Mouse (Mus musculus) heart, postnatal 25 days (tissue): ENCODE data around the gene Mtf2. TPM values are rescaled to one million over a fixed set of nuclear protein-coding genes. Genes with fewer than 3 reads are reported as not detected.
"Not testable (repeated sequence)": the region's sequence is repeated elsewhere in the genome, so short reads cannot be mapped to it uniquely, and the experiment has no call there.

Experiments
- DNase-seq: peaks from one replicate; pipeline ENCODE4 v3.0.0; 2022; ENCODE audit warnings: low spot score
- intact Hi-C: fragments of 180-260 bp; cut with DNase I; formaldehyde crosslinking; loops from one replicate; pipeline ENCODE4 v1.15.1; 2025
- total RNA-seq, 2 experiments: library from RNA; stranded (reverse); gene quantifications; 2 replicates each; pipeline ENCODE4 v1.2.3; 2021

The Mtf2 gene
- total RNA-seq, 2 experiments from 2014 or later = 11.8 to 14.0 TPM

DNA sequence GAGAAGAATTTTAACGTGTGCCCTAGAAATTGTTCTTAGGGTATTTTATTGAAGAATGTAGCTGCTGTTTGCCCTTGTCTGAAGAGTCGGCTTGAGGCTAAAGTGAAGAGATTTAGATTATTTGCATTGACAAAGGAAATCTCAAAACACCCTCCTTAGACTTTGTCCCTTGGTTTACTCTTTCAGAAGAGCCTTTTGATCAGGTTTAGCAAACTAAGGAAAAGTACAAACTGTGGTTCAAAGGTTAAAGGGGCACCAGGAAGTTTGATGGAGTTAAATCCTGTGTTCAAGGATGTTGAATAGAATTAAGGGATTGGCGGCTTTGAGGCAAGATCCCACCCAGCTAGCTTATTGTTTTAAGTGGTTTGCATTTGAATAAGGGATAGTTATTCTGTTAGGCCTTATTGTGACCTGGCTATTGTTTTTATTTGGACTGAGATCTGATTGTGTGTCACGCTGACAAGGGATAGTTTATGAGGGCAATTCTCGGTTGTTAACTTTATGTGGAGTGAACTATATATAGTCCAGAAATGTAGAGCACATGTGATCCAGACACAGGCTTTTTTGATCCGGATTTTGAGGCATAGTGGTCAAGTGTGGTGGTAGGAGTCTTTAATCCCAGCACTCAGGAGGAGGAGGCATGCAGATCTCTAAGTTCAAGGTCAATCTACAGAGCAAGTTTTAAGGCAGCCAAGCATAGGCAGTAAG lies 11.5 kb downstream of the Mtf2 start:
- intact Hi-C loops = no loop called here
- DNase-seq = no peak

DNA sequence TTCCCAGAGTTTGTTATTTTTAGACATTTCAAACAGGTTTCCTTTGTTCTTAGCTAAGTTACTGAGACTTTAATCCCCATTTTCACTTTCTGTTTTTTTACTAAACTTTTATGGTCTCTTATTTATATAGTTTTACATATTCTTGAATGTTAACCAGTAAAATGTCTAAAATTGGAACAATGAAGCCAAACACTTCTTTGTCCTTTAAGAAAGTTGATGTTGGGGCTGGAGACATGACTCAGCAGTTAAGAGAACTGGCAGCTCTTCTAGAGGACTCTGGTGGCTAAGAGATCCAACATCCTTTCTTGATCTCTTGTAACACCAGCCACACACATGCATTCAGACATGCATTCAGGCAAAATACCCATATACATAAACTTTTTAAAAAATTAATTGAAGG lies 14.1 kb downstream of the Mtf2 start:
- no peak for DNase-seq
- intact Hi-C loops = loop anchor here (5.0 kb wide), 1 partner anchor 47 kb away; no protein-coding TSS in a partner anchor

DNA sequence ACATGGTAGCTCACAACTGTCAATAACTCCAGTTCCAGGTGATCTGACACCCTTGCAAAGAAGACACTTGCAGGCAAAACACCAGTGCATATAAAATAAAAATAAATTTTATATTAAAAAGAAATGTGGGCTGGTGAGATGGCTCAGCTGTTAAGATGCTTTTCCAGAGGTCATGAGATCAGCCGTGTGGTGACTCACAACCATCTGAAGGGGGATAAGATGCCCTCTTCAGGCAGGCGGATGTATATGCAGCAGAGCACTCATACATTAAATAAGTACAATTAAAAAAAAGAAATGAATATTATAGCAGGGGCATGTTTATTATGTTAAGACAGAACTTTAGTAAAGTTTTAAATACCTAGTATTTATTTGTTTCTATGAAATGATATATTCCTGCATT lies 16.9 kb downstream of the Mtf2 start:
- intact Hi-C loops = loop anchor here (5.0 kb wide), 1 partner anchor 50 kb away; no protein-coding TSS in a partner anchor
- DNase-seq = no peak

DNA sequence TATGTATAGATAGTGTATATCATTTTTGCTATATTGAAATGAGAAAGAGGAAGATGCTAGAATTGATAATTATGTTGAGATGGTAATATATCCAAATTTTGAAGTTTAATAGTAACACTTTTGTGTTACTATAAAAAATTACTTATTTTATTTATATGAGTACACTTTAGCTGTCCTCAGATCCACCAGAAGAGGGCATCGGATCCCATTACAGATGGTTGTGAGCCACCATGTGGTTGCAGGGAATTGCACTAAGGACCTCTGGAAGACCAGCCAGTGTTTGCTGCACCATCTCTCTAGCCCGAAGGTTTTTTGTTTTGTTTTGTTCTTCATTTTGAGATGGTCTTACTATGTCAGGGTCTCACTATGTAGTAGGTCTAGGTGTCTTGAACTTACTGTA lies 20.0 kb downstream of the Mtf2 start:
- DNase-seq = no peak
- intact Hi-C loops = no loop called here

DNA sequence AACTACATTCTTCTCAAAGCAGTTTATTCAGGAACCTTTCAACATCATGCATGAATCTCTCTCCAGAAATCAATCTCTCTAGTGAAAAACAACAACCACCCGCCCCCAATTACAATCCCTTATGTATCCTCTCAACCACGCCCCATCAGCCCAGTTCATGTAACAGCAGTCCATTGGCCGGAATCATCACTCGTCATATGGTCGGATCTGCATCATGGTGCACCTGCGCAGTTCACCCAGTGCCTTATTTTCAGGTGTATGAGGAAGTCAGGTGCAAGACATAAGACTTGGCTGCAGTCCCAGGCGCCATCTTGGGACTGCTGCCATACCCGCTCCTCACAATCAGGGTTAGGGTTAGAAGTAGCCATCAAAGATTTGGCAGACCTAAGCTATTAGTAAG lies 27.3 kb downstream of the Mtf2 start:
- DNase-seq, intact Hi-C loops: not testable (repeated sequence)

DNA sequence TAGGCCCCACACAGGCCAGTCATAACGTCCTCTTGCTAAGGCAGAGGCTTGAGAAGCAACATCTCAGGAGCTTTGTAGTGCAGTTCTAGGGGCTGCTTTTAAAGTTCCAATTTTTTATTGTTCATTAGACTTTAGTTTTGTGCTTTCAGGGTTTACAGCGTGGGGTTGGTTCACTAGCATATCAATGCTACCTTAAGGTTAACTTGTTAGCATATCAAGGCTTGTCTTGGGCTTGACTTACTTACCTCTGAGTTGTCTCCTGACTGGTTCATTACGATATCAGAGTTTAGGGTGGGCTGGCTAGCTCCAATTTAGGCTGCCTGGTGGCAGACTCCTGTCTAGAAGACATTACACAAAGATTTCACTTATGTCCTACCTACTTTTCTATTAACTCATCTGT lies 32.2 kb downstream of the Mtf2 start:
- DNase-seq = no peak
- intact Hi-C loops = no loop called here

DNA sequence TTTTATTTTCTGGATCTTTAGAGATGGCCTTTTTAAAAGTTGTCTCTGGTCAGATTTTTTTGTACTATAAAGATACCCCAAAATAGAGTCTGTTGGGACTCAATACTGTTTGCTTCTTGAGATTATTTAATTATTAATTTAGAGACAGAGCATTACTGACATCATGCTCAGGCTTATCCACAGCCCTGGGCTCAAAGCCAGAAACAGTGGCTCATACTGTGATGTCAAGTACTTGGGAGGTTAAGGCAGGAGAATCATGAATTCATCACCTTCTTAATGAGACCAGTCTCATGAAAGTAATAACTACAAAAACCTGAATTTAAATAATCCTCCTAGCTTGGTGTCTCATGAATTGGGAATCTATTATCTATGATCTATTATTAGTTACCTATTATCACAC lies 34.7 kb downstream of the Mtf2 start:
- intact Hi-C loops = no loop called here
- no peak for DNase-seq

DNA sequence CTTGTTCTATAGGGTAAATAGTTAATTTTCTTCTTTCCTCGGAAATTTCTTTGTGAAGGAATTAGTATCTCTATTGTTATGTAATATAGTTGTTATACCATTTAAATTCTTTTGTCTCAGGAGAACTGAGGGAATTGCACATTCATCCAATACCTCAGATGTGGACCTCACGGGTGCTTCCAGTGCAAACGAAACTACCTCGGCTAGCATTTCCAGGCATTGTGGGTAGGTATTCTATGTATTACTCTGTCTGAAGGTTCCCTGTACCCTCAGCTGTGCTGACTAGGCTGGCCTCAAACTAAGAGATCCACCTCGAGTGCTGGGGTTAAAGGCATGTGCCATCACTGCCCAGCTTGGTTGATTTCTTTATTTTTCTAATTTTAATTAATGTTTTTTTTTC lies 38.8 kb downstream of the Mtf2 start:
- no peak for DNase-seq
- intact Hi-C loops = no loop called here

DNA sequence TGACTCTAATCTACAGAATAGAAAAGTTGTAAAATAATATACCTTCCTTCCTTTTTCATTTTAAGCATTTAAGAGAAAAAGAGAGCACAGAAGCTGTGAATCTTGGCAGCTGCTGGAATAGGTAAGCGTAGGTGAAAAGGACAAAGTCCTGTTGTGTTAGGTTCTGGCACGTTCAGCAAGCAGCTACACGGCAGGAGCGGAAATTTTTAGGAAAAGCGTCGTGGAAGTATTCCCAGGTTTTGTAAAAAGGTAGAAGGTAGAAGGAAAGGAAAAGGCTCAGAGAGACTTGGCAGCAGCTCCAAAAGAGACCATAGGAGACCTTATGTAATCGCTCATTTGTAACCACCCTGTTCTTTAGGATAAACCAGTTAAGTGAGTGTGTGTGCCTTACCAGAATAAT lies 43.9 kb downstream of the Mtf2 start:
- intact Hi-C loops = no loop called here

DNA sequence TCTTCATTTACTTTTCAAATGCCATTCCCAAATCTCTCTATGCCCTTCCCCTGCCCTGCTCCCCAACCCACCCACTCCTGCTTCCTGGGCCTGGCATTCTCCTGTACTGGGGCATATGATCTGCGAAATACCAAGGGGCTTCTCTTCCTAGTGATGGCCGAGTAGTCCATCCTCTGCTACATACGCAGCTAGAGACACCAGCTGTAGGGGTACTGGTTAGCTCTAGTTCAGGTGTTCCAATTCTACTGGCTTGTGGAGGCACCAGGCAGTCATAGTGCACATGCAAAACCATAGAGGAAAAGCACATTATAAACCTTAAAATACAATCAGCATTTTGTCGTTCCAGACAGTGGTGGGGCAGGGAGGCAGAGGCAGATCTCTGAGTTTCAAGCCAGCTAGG lies 52.2 kb downstream of the Mtf2 start:
- intact Hi-C loops = no loop called here
- no peak for DNase-seq

More for the DNA sequence above, 43.9 kb downstream of the Mtf2 start:
- DNase-seq = no peak

DNA sequence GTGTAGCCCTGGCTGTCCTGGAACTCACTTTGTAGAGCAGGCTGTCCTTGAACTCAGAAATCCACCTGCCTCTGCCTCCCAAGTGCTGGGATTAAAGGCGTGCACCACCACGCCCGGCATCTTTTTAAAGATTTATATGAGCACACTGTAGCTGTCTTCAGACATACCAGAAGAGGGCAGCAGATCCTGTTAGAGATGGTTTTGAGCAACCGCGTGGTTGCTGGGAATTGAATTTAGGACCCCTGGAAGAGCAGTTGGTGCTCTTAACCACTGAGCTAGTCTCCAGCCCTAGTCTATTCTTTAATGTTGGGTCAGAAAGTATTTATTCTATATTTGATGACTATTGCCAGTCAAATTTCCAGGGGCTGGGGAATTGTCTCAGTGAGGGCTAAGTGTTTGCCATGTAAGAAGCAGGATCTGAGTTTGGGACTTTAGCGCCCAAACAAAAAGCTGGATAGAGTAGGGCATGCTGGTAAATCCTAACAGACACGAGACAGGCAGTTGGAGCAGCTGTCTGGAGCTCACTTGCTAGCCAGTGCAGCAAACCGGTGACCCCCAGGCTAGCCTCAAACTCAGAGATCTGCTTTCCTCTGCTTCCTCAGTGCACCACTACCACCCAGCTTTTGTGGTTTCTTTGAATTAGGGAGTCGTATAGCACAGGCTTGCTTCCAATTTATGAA lies 54.9 kb downstream of the Mtf2 start:
- intact Hi-C loops = no loop called here
- DNase-seq = no peak

DNA sequence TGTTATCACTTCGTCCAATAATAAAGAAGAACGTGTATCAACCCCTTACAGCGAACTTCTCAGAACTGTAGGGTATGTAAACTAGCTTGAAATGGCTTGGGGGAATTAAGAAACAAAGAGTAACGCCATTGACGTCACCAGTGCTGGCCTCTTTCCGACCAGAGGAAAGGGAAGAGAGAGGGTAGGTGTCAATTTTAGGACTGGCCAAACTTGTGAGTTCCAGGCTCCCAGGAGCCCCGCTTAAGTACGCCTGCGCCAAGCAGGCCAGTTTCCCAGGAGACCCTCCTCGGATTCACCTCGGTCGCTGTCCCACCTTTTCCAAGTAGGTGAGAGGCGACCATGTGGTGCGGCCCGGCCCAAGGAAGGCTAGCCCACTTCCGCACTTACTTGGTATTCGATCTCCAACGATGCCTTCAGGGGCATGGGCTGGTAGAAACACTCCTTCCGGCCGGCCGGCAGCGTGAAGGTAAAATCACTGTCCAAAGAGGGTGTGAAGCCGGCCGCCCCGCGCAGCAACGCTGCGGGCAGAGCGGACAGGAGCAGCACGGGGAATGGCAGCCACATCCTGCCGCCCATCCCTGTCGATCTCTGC lies 66.5 kb downstream of the Mtf2 start:
- peak; percentile 28 for DNase-seq
- intact Hi-C loops = loop anchor here (2.0 to 10.0 kb wide), 3 partner anchors 67 to 227 kb away; partner anchors contain the start of genes Dr1, Mtf2 and Rpl5

DNA sequence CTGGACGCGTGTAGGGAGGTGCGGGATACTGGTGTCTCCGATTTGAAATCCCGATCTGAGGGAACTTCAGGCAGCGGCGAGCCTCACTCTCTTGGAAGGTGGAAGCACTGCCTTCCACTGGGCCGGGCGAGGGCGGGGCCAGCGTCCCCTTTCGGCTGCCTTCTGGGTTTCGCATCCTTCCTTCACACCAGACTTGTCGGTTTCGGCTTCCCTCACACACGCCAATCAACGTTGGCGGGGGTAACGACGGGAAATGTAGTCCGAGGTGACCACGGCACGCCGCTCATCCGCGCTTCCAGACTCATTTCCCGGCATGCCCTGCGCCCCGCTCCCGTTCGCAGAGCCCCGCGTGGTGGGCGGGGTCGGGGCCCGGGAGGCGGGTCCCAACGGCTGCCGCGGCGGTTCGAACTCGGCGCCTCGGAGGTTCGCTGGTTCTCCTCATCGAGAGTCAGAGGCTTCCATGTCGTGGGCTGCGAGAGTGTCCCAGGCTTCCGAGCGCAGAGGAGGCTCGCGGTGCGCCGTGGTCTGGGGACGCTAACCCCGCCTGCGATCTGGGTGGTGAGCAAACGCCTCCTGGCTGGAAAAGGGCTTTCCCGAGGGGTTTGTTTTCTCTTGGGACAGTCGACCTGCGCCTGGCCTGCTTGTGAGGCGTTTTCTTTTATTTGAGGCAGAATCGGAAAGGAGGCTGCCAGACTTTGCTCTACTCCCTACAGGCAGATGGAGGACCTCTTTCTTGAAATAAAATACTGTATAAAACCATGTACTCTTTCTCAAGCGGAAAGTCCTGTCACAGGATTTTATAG lies 67.2 kb downstream of the Mtf2 start, which contains the start of the genes Tmed5 and Ccdc18:
Gene Tmed5, minus strand, starts transcription at position 180 of the 803 bp plus-strand sequence.
Gene Ccdc18, plus strand, starts transcription at position 435 of the 803 bp plus-strand sequence.
- intact Hi-C loops = loop anchor here (2.0 to 10.0 kb wide), 3 partner anchors 68 to 228 kb away; partner anchors contain the start of genes Dr1, Mtf2 and Rpl5
- peak; percentile 94 for DNase-seq

DNA sequence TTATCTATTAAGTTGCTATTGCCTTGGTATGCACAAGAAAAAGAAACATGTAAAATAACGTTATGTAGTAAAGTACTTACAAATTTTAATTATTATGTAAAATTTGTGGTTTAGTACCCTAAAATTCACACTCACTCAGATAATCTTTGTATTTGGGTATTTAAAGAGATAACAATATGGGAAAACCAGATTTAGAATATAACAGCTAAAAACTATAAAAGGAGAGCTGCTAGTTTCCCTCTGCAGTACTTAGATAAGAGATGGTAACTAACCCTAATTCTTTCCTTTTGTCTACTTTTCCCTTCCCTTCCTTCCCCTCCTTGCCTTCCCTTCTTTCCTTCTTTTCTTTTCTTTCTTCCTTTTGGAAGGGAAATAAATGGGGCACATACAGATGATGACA lies 87.1 kb downstream of the Mtf2 start:
- DNase-seq = no peak
- intact Hi-C loops = no loop called here

Other genes with a start within 250 kb of the Mtf2 start
- not detected for gene Ube2d2b, start 235.6 kb upstream of the Mtf2 start, total RNA-seq
- gene Evi5, start 190.6 kb upstream of the Mtf2 start, total RNA-seq = 10 to 100 TPM; 17.9 to 22.1 TPM
- 10 to 100 TPM; 30.6 to 34.7 TPM for gene Rpl5, start 165.2 kb upstream of the Mtf2 start, total RNA-seq
- gene Fam69a, start 78.6 kb upstream of the Mtf2 start, total RNA-seq = 10 to 100 TPM in 1 of 2 experiments, 1 to 10 TPM in 1; 8.0 to 10.9 TPM
- 10 to 100 TPM; 25.4 to 26.0 TPM for gene Tmed5, start 66.9 kb downstream of the Mtf2 start, total RNA-seq
- under 1 TPM; 0.31 to 0.59 TPM for gene Ccdc18, start 67.2 kb downstream of the Mtf2 start, total RNA-seq
- gene Dr1, start 203.2 kb downstream of the Mtf2 start, total RNA-seq = 10 to 100 TPM; 19.2 to 22.4 TPM
- gene Pigg, start 246.9 kb downstream of the Mtf2 start, total RNA-seq = 10 to 100 TPM in 1 of 2 experiments, 1 to 10 TPM in 1; 9.0 to 10.7 TPM